Mouse (Mus musculus): ENCODE results near the gene B3gnt9.

GRCm38 (mm10) chr8:105257318-105258114 lies 2.6 kb upstream of the B3gnt9 start:
- TF ChIP-seq POLR2A (IDR thresholded peaks at IDR 0.05; ENCODE audit: insufficient read length, low read depth), result no peak
- TF ChIP-seq MAX (IDR thresholded peaks at IDR 0.05; ENCODE audit: low read depth), result no peak
- TF ChIP-seq MYOD1 (IDR thresholded peaks at IDR 0.05; ENCODE audit: control insufficient read depth in 1 of 3, insufficient read length in 2 of 3, low read depth in 2 of 3), result no peak

All from myocyte (in vitro differentiated cells).